Mouse (Mus musculus): ENCODE measurements around the gene 1110017D15Rik. TPM values are rescaled to one million over a fixed set of nuclear protein-coding genes. Genes with fewer than 3 reads are reported as not detected.

Gene 1110017D15Rik
- polyA plus RNA-seq (2011; ENCODE audit: insufficient read length, low read depth, missing spikeins): not detected in 2 replicates

- Histone ChIP-seq H3K4me3 (ENCODE audit: insufficient read depth, low read length) (no peak within 1 kb of the TSS), H3K4me1 (ENCODE audit: control insufficient read depth, insufficient read depth, low read length) (no peaks in the 10 kb centered on the region), H3K27ac (ENCODE audit: insufficient read depth, low read length) (no peak within 1 kb of the TSS)
- TF ChIP-seq POLR2A (IDR thresholded peaks at IDR 0.05; ENCODE audit: low read depth, low read length) (no peak), CTCF (IDR thresholded peaks at IDR 0.05; ENCODE audit: borderline replicate concordance, insufficient read depth, low read length) (no peak)
Observed at GRCm38 (mm10) chr4:41517233-41517632, at the start of gene 1110017D15Rik. TSS of gene 1110017D15Rik (minus strand) at chr4:41517333.

- H3K27ac ChIP-seq (ENCODE audit: insufficient read depth, low read length): no peak overlapping the region
- 0 out of 2 replicates have a peak, but pooled peaks cover 5% of the 10 kb centered on the region for H3K4me1 ChIP-seq (ENCODE audit: control insufficient read depth, insufficient read depth, low read length)
- no peak overlapping the region for H3K4me3 ChIP-seq (ENCODE audit: insufficient read depth, low read length)
- TF ChIP-seq POLR2A (IDR thresholded peaks at IDR 0.05; ENCODE audit: low read depth, low read length): no peak
- TF ChIP-seq CTCF (IDR thresholded peaks at IDR 0.05; ENCODE audit: borderline replicate concordance, insufficient read depth, low read length): no peak
Observed at GRCm38 (mm10) chr4:41566123-41566522, 49.0 kb upstream of the 1110017D15Rik start.

- TF ChIP-seq POLR2A (IDR thresholded peaks at IDR 0.05; ENCODE audit: low read depth, low read length) (no peak), CTCF (IDR thresholded peaks at IDR 0.05; ENCODE audit: borderline replicate concordance, insufficient read depth, low read length) (no peak)
- Histone ChIP-seq H3K27ac (ENCODE audit: insufficient read depth, low read length) (no peak overlapping the region), H3K4me1 (ENCODE audit: control insufficient read depth, insufficient read depth, low read length) (0 out of 2 replicates have a peak, but pooled peaks cover 5% of the 10 kb centered on the region), H3K4me3 (ENCODE audit: insufficient read depth, low read length) (no peak overlapping the region)
Observed at GRCm38 (mm10) chr4:41563297-41563696, 46.2 kb upstream of the 1110017D15Rik start.

GRCm38 (mm10) chr4:41557092-41557491 lies 40.0 kb upstream of the 1110017D15Rik start:
- no peak for TF ChIP-seq POLR2A (IDR thresholded peaks at IDR 0.05; ENCODE audit: low read depth, low read length)
- TF ChIP-seq CTCF (IDR thresholded peaks at IDR 0.05; ENCODE audit: borderline replicate concordance, insufficient read depth, low read length): no peak
- Histone ChIP-seq H3K27ac (ENCODE audit: insufficient read depth, low read length) (no peak overlapping the region), H3K4me1 (ENCODE audit: control insufficient read depth, insufficient read depth, low read length) (no peaks in the 10 kb centered on the region), H3K4me3 (ENCODE audit: insufficient read depth, low read length) (no peak overlapping the region)

- Histone ChIP-seq H3K27ac (ENCODE audit: insufficient read depth, low read length) (no peak overlapping the region), H3K4me1 (ENCODE audit: control insufficient read depth, insufficient read depth, low read length) (no peaks in the 10 kb centered on the region), H3K4me3 (ENCODE audit: insufficient read depth, low read length) (no peak overlapping the region)
- TF ChIP-seq CTCF (IDR thresholded peaks at IDR 0.05; ENCODE audit: borderline replicate concordance, insufficient read depth, low read length): no peak
- no peak for TF ChIP-seq POLR2A (IDR thresholded peaks at IDR 0.05; ENCODE audit: low read depth, low read length)
Observed at GRCm38 (mm10) chr4:41556311-41556953, 39.3 kb upstream of the 1110017D15Rik start.

DNA sequence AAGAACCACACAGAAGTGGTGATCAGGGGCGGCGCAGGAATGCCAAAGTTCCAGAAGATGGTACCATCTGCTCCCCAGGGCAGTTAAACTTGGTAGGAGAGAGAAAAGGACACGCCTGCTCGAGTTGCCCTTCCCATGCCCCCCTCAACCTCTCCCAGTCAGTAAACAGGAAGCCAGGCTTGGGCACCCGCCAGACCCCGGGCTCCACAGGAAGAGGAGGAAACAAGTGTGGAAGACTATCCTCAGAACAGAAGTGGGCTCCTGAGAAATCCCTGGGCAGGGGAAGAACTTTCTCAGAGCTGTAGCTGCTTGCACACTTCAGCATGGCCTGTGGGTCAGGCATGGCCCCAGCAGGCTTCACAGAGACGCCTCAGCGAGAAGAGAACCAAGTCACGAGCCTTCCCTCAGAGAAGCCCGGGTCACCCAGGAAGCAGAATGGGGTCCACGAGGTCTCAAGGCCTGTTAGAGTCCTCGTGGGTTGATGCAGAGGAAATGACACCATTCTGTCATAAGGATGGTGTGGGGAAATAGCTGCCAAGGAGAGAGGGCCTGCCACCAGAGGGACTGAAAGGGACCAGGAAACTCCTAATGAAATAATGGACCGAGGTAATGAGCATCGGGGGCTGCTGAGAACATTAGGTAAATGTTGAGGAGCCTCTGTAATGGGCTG lies 38.0 kb upstream of the 1110017D15Rik start:
- no peak for TF ChIP-seq POLR2A (IDR thresholded peaks at IDR 0.05; ENCODE audit: low read depth, low read length)
- no peak for TF ChIP-seq CTCF (IDR thresholded peaks at IDR 0.05; ENCODE audit: borderline replicate concordance, insufficient read depth, low read length)
- Histone ChIP-seq H3K4me3 (ENCODE audit: insufficient read depth, low read length) (no peak overlapping the region), H3K27ac (ENCODE audit: insufficient read depth, low read length) (no peak overlapping the region), H3K4me1 (ENCODE audit: control insufficient read depth, insufficient read depth, low read length) (no peaks in the 10 kb centered on the region)

GRCm38 (mm10) chr4:41553116-41553515 lies 36.0 kb upstream of the 1110017D15Rik start:
- Histone ChIP-seq H3K4me1 (ENCODE audit: control insufficient read depth, insufficient read depth, low read length) (no peaks in the 10 kb centered on the region), H3K27ac (ENCODE audit: insufficient read depth, low read length) (no peak overlapping the region), H3K4me3 (ENCODE audit: insufficient read depth, low read length) (no peak overlapping the region)
- TF ChIP-seq CTCF (IDR thresholded peaks at IDR 0.05; ENCODE audit: borderline replicate concordance, insufficient read depth, low read length) (no peak), POLR2A (IDR thresholded peaks at IDR 0.05; ENCODE audit: low read depth, low read length) (no peak)

DNA sequence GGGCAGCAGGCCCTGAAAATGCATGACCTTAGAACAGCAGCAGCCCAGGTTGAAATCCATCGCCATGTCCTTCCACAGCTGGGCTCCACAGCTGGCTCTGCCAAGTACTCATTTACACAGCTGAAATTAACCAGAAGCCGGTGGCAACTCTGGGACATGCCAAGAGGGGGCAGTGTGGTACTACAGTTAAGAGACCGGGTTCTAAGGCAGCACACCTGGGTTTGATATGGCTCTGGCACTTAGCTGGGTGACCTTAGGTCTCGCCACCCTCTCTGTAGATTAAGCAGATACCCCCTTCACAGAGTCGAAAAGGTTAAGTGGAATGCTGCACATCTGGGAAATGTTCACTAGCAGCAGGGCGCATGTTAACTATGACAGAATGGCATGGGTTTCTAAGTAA lies 35.4 kb upstream of the 1110017D15Rik start:
- Histone ChIP-seq H3K4me3 (ENCODE audit: insufficient read depth, low read length) (no peak overlapping the region), H3K27ac (ENCODE audit: insufficient read depth, low read length) (no peak overlapping the region), H3K4me1 (ENCODE audit: control insufficient read depth, insufficient read depth, low read length) (no peaks in the 10 kb centered on the region)
- no peak for TF ChIP-seq POLR2A (IDR thresholded peaks at IDR 0.05; ENCODE audit: low read depth, low read length)
- TF ChIP-seq CTCF (IDR thresholded peaks at IDR 0.05; ENCODE audit: borderline replicate concordance, insufficient read depth, low read length): peak; percentile 47; the same call in 1 of the 2 replicates

DNA sequence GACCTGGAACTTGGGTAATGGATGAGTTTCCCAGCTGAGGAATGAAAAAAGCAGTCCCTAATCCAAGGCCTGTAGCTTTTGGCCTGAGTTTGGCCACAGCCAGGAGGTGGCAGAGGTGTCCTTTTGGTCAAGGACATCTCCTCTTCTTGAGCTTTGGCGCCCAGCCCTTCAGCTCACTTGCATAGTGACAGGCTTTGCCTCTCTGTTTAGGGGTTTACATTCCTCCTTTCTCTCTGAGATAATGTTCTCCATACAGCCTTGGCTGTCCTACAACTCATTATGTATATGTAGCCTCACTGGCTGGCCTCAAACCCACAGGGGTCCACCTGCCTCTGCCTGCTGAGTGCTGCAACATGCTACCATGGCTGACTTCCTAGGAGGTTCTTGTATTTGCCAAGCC lies 30.0 kb upstream of the 1110017D15Rik start:
- no peak for TF ChIP-seq CTCF (IDR thresholded peaks at IDR 0.05; ENCODE audit: borderline replicate concordance, insufficient read depth, low read length)
- TF ChIP-seq POLR2A (IDR thresholded peaks at IDR 0.05; ENCODE audit: low read depth, low read length): no peak
- H3K4me1 ChIP-seq (ENCODE audit: control insufficient read depth, insufficient read depth, low read length): no peaks in the 10 kb centered on the region

DNA sequence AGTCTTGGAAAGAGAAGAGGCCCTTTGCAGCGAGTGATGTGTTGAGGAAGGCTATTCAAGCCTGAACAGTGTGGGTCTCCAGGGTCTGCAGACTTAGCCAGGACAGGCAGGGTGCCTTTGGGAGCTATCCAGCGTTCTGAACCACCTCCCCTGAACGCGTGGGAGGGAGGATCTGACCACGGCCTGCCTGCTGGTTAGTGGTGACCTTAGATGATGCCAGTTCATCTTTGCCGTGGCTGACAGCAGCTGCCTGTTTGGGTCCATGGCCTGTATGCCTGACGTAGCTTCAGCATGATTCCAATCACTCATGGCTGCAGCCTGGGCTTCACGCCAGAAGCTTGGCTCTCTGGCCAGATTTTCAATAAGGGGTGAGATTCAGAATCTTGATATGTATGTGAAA lies 28.9 kb upstream of the 1110017D15Rik start:
- TF ChIP-seq POLR2A (IDR thresholded peaks at IDR 0.05; ENCODE audit: low read depth, low read length): no peak
- TF ChIP-seq CTCF (IDR thresholded peaks at IDR 0.05; ENCODE audit: borderline replicate concordance, insufficient read depth, low read length): no peak
- H3K27ac ChIP-seq (ENCODE audit: insufficient read depth, low read length): no peak overlapping the region
- H3K4me1 ChIP-seq (ENCODE audit: control insufficient read depth, insufficient read depth, low read length): no peaks in the 10 kb centered on the region
- H3K4me3 ChIP-seq (ENCODE audit: insufficient read depth, low read length): no peak overlapping the region

More for the DNA sequence above, 30.0 kb upstream of the 1110017D15Rik start:
- Histone ChIP-seq H3K27ac (ENCODE audit: insufficient read depth, low read length) (no peak overlapping the region), H3K4me3 (ENCODE audit: insufficient read depth, low read length) (no peak overlapping the region)
